Mouse (Mus musculus): Measurements from ENCODE around the gene Gm13090.

DNA sequence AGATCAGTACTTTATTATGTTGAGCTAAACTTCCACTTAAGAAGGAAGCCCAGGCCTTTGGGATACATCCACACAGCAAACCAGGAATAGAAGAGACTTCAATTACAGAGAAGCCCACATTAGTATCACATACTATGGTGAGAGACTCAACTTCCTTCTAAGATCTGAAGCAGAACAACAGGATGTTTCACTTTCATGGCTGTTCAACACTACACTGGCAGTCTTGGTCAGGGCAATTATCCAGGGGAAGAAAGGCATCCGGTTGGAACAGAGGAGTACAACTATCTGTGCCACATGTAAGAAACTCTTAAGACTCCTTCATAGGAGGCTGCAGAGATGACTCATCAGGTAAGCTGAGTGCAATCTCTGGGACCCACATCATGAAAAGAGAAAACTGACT is 38.2 kb upstream of the Gm13090 start:
- TF ChIP-seq CTCF (IDR thresholded peaks at IDR 0.05) (no peak), EP300 (IDR thresholded peaks at IDR 0.05) (no peak)

All from lung, postnatal 0 days (tissue).